Mouse (Mus musculus): ENCODE results near the gene Syn2. TPM values are rescaled to one million over a fixed set of nuclear protein-coding genes. Genes with fewer than 3 reads are reported as not detected.

The Syn2 gene
- polyA plus RNA-seq, 1 experiment from 2014 or later, result 0.99 TPM

DNA sequence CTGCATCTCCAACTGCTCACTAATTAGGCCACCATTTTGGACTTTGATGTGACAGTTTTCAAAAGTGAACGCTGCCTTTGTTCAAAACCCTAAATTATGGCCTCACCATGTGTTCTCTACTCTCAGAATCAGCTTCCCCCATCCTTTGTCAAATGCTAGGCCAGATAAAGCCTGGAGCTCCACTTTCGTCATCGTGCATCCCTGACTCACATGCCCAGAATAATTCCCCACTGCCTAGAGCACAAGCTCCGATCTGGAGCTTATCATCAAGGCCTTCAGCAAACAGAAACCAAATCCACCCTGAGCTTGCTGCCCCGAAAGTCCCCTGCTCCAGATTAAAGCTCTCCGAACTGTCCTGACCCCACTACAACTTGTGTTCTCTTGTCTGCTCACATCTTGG lies 157.9 kb downstream of the Syn2 start:
- Histone ChIP-seq H3K4me1 (ENCODE audit: control insufficient read depth, insufficient read depth, low read length) (no peaks in the 10 kb centered on the region), H3K36me3 (ENCODE audit: control insufficient read depth, insufficient read depth, low read length) (no peaks in the 10 kb centered on the region), H3K27ac (replicated peaks; ENCODE audit: low read depth, low read length) (no peak overlapping the region), H3K9ac (ENCODE audit: low read length) (no peak overlapping the region), H3K9me3 (ENCODE audit: control insufficient read depth, low read length) (no peaks in the 10 kb centered on the region), H3K4me3 (ENCODE audit: low read depth, low read length) (no peak overlapping the region), H3K4me2 (ENCODE audit: low read depth, severe bottlenecking) (no peak overlapping the region), H3K27me3 (ENCODE audit: control insufficient read depth, insufficient read depth, low read length) (no peaks in the 10 kb centered on the region)
- no peak for ATAC-seq (ENCODE audit: insufficient number of reproducible peaks, low FRiP score, low TSS enrichment, low read depth)
- no peak for DNase-seq (ENCODE audit: low spot score)
- WGBS, result 79% methylated on average over 6 of the region's 6 CpGs

- ATAC-seq (ENCODE audit: insufficient number of reproducible peaks, low FRiP score, low TSS enrichment, low read depth) (no peak), DNase-seq (ENCODE audit: low spot score) (no peak)
- Histone ChIP-seq H3K9me3 (ENCODE audit: control insufficient read depth, low read length) (no peaks in the 10 kb centered on the region), H3K4me2 (ENCODE audit: low read depth, severe bottlenecking) (no peak overlapping the region), H3K27me3 (ENCODE audit: control insufficient read depth, insufficient read depth, low read length) (no peaks in the 10 kb centered on the region), H3K36me3 (ENCODE audit: control insufficient read depth, insufficient read depth, low read length) (no peaks in the 10 kb centered on the region), H3K9ac (ENCODE audit: low read length) (no peak overlapping the region), H3K4me1 (ENCODE audit: control insufficient read depth, insufficient read depth, low read length) (no peaks in the 10 kb centered on the region), H3K27ac (replicated peaks; ENCODE audit: low read depth, low read length) (no peak overlapping the region), H3K4me3 (ENCODE audit: low read depth, low read length) (no peak overlapping the region)
- WGBS, result 90% methylated on average over 2 of the region's 2 CpGs
Observed at GRCm38 (mm10) chr6:115293877-115294276, 159.2 kb downstream of the Syn2 start.

GRCm38 (mm10) chr6:115307134-115307533 lies 172.4 kb downstream of the Syn2 start:
- Histone ChIP-seq H3K36me3 (ENCODE audit: control insufficient read depth, insufficient read depth, low read length) (no peaks in the 10 kb centered on the region), H3K4me1 (ENCODE audit: control insufficient read depth, insufficient read depth, low read length) (peaks cover 2% of the 10 kb centered on the region; the same call in 1 of the 2 replicates), H3K4me2 (ENCODE audit: low read depth, severe bottlenecking) (no peak overlapping the region), H3K9ac (ENCODE audit: low read length) (no peak overlapping the region), H3K9me3 (ENCODE audit: control insufficient read depth, low read length) (no peaks in the 10 kb centered on the region), H3K27me3 (ENCODE audit: control insufficient read depth, insufficient read depth, low read length) (no peaks in the 10 kb centered on the region), H3K4me3 (ENCODE audit: low read depth, low read length) (no peak overlapping the region), H3K27ac (replicated peaks; ENCODE audit: low read depth, low read length) (no peak overlapping the region)
- DNase-seq (ENCODE audit: low spot score) (no peak), ATAC-seq (ENCODE audit: insufficient number of reproducible peaks, low FRiP score, low TSS enrichment, low read depth) (no peak)
- WGBS, result 83% methylated on average over 2 of the region's 2 CpGs

DNA sequence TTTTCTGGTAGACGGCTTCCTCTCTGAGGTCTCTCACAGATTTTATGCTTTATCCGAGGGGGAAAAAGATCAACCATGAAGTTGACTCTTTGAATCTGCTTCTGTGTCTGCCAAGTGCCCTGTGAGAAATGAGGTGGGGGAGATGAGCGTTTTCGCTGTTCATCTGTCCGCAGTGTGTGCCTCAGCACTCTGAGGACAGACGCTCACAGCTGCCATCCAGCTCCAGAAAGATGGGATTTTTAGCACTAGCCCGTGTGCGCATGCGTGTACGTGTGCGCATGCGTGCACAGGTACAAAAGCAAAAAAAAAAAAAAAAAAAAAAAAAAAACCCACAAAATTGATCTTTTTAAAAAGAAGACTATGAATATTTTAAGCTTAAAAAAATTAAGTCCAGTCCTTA lies 178.1 kb downstream of the Syn2 start:
- H3K4me1 ChIP-seq (ENCODE audit: control insufficient read depth, insufficient read depth, low read length), result peaks cover 2% of the 10 kb centered on the region; the same call in 1 of the 2 replicates
- H3K36me3 ChIP-seq (ENCODE audit: control insufficient read depth, insufficient read depth, low read length), result no peaks in the 10 kb centered on the region
- H3K27ac ChIP-seq (replicated peaks; ENCODE audit: low read depth, low read length), result no peak overlapping the region
- WGBS, result 82% methylated on average over 12 of the region's 12 CpGs
- H3K9ac ChIP-seq (ENCODE audit: low read length), result no peak overlapping the region
- ATAC-seq (ENCODE audit: insufficient number of reproducible peaks, low FRiP score, low TSS enrichment, low read depth) (no peak), DNase-seq (ENCODE audit: low spot score) (no peak)
- H3K9me3 ChIP-seq (ENCODE audit: control insufficient read depth, low read length), result no peaks in the 10 kb centered on the region
- no peak overlapping the region for H3K4me2 ChIP-seq (ENCODE audit: low read depth, severe bottlenecking)
- H3K27me3 ChIP-seq (ENCODE audit: control insufficient read depth, insufficient read depth, low read length), result no peaks in the 10 kb centered on the region
- H3K4me3 ChIP-seq (ENCODE audit: low read depth, low read length), result no peak overlapping the region

GRCm38 (mm10) chr6:115313235-115313738 lies 178.6 kb downstream of the Syn2 start:
- H3K36me3 ChIP-seq (ENCODE audit: control insufficient read depth, insufficient read depth, low read length), result no peaks in the 10 kb centered on the region
- H3K27ac ChIP-seq (replicated peaks; ENCODE audit: low read depth, low read length), result no peak overlapping the region
- 67% methylated on average over 9 of the region's 9 CpGs for WGBS
- H3K9me3 ChIP-seq (ENCODE audit: control insufficient read depth, low read length), result no peaks in the 10 kb centered on the region
- H3K4me3 ChIP-seq (ENCODE audit: low read depth, low read length), result no peak overlapping the region
- H3K4me2 ChIP-seq (ENCODE audit: low read depth, severe bottlenecking), result no peak overlapping the region
- no peaks in the 10 kb centered on the region for H3K27me3 ChIP-seq (ENCODE audit: control insufficient read depth, insufficient read depth, low read length)
- peaks cover 2% of the 10 kb centered on the region; the same call in 1 of the 2 replicates for H3K4me1 ChIP-seq (ENCODE audit: control insufficient read depth, insufficient read depth, low read length)
- DNase-seq (ENCODE audit: low spot score) (no peak), ATAC-seq (ENCODE audit: insufficient number of reproducible peaks, low FRiP score, low TSS enrichment, low read depth) (no peak)
- no peak overlapping the region for H3K9ac ChIP-seq (ENCODE audit: low read length)

GRCm38 (mm10) chr6:115313910-115314309 lies 179.2 kb downstream of the Syn2 start:
- no peak overlapping the region for H3K4me2 ChIP-seq (ENCODE audit: low read depth, severe bottlenecking)
- DNase-seq (ENCODE audit: low spot score) (no peak), ATAC-seq (ENCODE audit: insufficient number of reproducible peaks, low FRiP score, low TSS enrichment, low read depth) (no peak)
- no peak overlapping the region for H3K27ac ChIP-seq (replicated peaks; ENCODE audit: low read depth, low read length)
- no peaks in the 10 kb centered on the region for H3K9me3 ChIP-seq (ENCODE audit: control insufficient read depth, low read length)
- H3K36me3 ChIP-seq (ENCODE audit: control insufficient read depth, insufficient read depth, low read length), result no peaks in the 10 kb centered on the region
- no peak overlapping the region for H3K4me3 ChIP-seq (ENCODE audit: low read depth, low read length)
- WGBS, result 75% methylated on average over 7 of the region's 7 CpGs
- H3K27me3 ChIP-seq (ENCODE audit: control insufficient read depth, insufficient read depth, low read length), result no peaks in the 10 kb centered on the region
- no peak overlapping the region for H3K9ac ChIP-seq (ENCODE audit: low read length)
- H3K4me1 ChIP-seq (ENCODE audit: control insufficient read depth, insufficient read depth, low read length), result peaks cover 2% of the 10 kb centered on the region; the same call in 1 of the 2 replicates

DNA sequence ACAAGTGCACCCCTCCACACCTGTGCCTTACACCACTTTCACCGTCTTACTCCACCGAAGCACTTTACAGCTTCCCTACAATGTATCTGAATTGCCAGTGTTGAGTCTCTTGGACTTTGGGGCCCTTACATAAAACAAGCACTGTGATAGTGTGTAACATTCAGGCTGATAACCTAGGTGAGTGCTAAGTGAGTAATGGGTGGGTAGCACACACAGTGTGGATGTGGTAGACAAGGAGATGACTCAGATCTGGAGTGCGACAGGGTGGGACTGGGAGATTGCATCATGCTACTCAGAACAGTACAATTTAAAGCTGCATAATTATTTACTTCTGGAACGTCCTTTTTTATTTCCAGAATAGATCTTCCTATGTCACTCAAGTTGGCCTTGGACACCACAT lies 181.1 kb downstream of the Syn2 start:
- H3K36me3 ChIP-seq (ENCODE audit: control insufficient read depth, insufficient read depth, low read length), result no peaks in the 10 kb centered on the region

DNA sequence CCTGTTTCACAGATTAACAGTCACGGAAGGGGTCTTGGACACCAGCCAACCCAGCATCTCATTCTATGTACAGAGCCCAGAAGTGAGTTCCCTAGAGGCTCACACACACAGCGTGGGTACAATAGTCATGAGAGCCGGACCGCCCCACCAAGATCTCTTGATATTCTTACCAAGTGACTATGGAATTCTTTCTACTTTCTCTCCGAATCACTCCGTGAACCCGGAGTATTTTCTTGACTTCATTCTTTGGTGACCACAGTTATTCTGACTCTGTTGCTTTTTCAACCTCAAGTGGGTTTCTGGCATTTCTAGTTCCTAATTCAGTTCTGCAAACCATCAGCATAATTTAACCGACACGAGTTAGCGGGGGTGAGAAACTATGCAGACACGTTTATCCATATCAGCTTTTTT lies 182.1 kb downstream of the Syn2 start:
- Histone ChIP-seq H3K36me3 (ENCODE audit: control insufficient read depth, insufficient read depth, low read length) (no peaks in the 10 kb centered on the region), H3K27ac (replicated peaks; ENCODE audit: low read depth, low read length) (no peak overlapping the region), H3K9me3 (ENCODE audit: control insufficient read depth, low read length) (no peaks in the 10 kb centered on the region), H3K27me3 (ENCODE audit: control insufficient read depth, insufficient read depth, low read length) (no peaks in the 10 kb centered on the region), H3K4me3 (ENCODE audit: low read depth, low read length) (no peak overlapping the region), H3K4me1 (ENCODE audit: control insufficient read depth, insufficient read depth, low read length) (no peaks in the 10 kb centered on the region), H3K9ac (ENCODE audit: low read length) (no peak overlapping the region), H3K4me2 (ENCODE audit: low read depth, severe bottlenecking) (no peak overlapping the region)
- 91% methylated on average over 11 of the region's 11 CpGs for WGBS
- no peak for DNase-seq (ENCODE audit: low spot score)
- ATAC-seq (ENCODE audit: insufficient number of reproducible peaks, low FRiP score, low TSS enrichment, low read depth), result no peak

More for the DNA sequence above, 181.1 kb downstream of the Syn2 start:
- H3K27me3 ChIP-seq (ENCODE audit: control insufficient read depth, insufficient read depth, low read length), result no peaks in the 10 kb centered on the region
- H3K4me3 ChIP-seq (ENCODE audit: low read depth, low read length), result no peak overlapping the region
- ATAC-seq (ENCODE audit: insufficient number of reproducible peaks, low FRiP score, low TSS enrichment, low read depth) (no peak), DNase-seq (ENCODE audit: low spot score) (no peak)
- H3K4me1 ChIP-seq (ENCODE audit: control insufficient read depth, insufficient read depth, low read length), result no peaks in the 10 kb centered on the region
- WGBS, result 84% methylated on average over 4 of the region's 4 CpGs
- no peak overlapping the region for H3K27ac ChIP-seq (replicated peaks; ENCODE audit: low read depth, low read length)
- H3K4me2 ChIP-seq (ENCODE audit: low read depth, severe bottlenecking), result no peak overlapping the region
- H3K9me3 ChIP-seq (ENCODE audit: control insufficient read depth, low read length), result no peaks in the 10 kb centered on the region
- H3K9ac ChIP-seq (ENCODE audit: low read length), result no peak overlapping the region

DNA sequence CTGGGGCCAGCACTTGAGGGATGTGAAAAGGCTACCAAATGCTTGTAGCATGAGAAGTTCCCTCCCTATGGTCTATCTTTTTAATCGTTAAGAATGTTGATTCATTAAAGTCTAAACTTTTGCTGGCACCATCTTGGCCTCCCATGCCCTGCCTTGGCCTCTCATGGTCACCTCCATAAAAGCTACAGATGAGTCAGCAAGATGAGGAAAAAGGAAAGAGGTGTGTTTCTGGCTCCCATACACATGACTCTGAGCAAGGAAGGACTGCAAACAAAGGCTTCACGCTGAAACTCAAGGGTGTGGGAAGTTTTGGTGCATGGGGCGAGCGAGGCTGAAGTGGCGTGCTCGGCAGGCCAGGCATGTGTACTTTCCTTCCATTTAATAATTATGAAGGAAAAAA lies 184.1 kb downstream of the Syn2 start:
- Histone ChIP-seq H3K36me3 (ENCODE audit: control insufficient read depth, insufficient read depth, low read length) (no peaks in the 10 kb centered on the region), H3K27ac (replicated peaks; ENCODE audit: low read depth, low read length) (no peak overlapping the region), H3K9ac (ENCODE audit: low read length) (no peak overlapping the region), H3K4me2 (ENCODE audit: low read depth, severe bottlenecking) (no peak overlapping the region), H3K4me1 (ENCODE audit: control insufficient read depth, insufficient read depth, low read length) (no peaks in the 10 kb centered on the region), H3K9me3 (ENCODE audit: control insufficient read depth, low read length) (no peaks in the 10 kb centered on the region), H3K27me3 (ENCODE audit: control insufficient read depth, insufficient read depth, low read length) (no peaks in the 10 kb centered on the region), H3K4me3 (ENCODE audit: low read depth, low read length) (no peak overlapping the region)
- DNase-seq (ENCODE audit: low spot score), result no peak
- ATAC-seq (ENCODE audit: insufficient number of reproducible peaks, low FRiP score, low TSS enrichment, low read depth), result no peak
- 90% methylated on average over 6 of the region's 6 CpGs for WGBS
